Mouse (Mus musculus): ENCODE results near the gene Npepps.
A peak's percentile ranks its signal among the peaks of the same experiment; 100 is the strongest.

DNA sequence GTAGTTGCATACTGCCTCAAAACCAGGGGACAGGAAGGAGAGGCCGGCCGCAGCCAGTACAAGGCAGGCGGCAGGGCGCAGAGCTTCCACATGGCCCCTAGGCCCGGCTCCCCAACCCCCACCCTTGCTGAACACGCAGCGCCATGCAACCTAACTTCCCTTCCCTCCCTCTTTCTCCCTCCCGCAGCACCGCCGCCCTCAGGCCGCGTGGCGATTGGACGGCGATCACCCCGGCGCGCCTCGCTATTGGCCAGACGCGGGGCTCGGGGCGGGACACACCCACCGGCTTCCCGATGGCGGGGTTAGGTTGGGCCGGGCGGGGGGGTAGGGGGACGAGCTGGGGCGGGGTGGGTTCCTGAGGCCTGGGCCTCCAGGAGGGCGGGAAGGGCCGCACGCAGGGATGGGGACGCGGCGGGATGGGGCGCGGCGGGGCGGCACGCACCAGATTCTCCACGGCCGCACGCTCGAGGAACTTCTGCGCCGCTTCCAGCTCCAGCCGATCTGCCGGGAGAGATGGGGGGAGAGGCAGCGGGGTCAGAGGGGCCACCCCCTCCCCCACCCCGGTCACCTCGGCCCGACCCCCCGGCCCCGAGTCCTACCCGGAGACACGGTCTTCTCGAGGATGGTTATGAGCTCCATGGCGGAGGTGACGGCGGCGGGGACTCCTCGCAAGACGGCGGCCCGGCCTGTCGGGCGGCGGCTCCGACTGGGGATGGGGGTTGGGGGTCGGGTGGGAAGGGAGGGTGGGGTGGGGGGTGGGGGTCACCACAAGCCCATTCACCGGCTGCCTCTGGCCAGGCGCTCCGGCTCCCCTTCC lies 93.3 kb downstream of the Npepps start:
- no peak for TF ChIP-seq TAL1 (IDR thresholded peaks at IDR 0.05; ENCODE audit: low read length)
- TF ChIP-seq USF2 (IDR thresholded peaks at IDR 0.05; ENCODE audit: borderline replicate concordance in 1 of 2, insufficient read depth in 1 of 2, low read depth in 1 of 2, low read length in 2 of 2), result no peak
- TF ChIP-seq MAZ (IDR thresholded peaks at IDR 0.05; ENCODE audit: low read depth, low read length), result peak; percentile 99
- no peak for TF ChIP-seq CTCF (IDR thresholded peaks at IDR 0.05 in 2 of 3, conservative IDR thresholded peaks at IDR 0.05 in 1 of 3; ENCODE audit: control insufficient read depth in 1 of 3, insufficient read depth in 1 of 3, low read depth in 2 of 3, low read length in 3 of 3, poor library complexity in 1 of 3, severe bottlenecking in 1 of 3)
- TF ChIP-seq POLR2AphosphoS2 (IDR thresholded peaks at IDR 0.05; ENCODE audit: low read length), result no peak
- 0 out of 4 replicates have a peak, but pooled peaks of 1 of the 2 experiments have one; percentile 19 for TF ChIP-seq EP300 (IDR thresholded peaks at IDR 0.05; ENCODE audit: low read depth in 1 of 2, low read length in 2 of 2)
- TF ChIP-seq GATA1 (IDR thresholded peaks at IDR 0.05; ENCODE audit: low read depth, low read length), result no peak
- TF ChIP-seq ZMIZ1 (IDR thresholded peaks at IDR 0.05; ENCODE audit: low read depth, low read length), result peak; percentile 86

Data from MEL (cell line).